Mouse (Mus musculus): ENCODE results near the gene Gm20388.

DNA sequence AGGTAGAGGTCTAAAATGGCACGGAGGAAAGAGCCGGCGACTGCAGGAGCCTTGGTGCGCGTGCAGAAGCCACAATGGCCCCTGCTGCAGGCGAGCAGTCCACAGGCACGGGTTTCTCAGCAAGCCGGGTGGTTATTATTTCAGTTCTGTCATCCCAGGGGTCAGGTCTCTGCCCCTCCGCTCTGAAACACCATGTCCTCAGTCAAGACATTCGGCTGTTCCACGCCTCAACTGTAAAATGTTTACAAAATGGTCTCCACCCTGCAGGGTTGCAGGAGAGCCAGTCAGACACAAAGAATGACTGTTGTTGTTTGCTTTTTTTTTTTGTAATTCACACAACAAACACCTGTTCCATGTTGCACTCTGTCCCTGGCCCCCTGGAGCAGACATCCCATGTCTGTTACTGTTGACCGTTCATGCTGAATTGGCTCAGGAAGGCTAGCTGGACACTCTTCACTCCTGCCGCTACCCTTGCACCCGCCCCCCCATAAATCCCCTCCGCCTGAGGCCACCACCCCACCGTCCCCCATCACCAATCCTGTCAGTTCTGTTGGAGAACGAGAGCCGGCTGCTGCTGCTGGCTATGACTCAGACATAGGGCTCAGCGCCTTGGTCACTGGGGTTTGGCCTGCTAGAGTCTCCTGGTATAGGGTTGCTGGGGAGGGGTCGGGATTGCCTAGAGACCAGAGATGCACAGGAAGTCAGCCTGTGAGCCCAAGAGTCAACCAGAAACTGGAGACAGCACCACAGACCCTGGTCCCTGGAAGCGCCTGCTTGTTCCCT is 350.9 kb downstream of the Gm20388 start:
- TF ChIP-seq CTCF (IDR thresholded peaks at IDR 0.05; ENCODE audit: low read depth, low read length): no peak
- TF ChIP-seq POLR2A (IDR thresholded peaks at IDR 0.05; ENCODE audit: insufficient read depth, low read length): no peak
- TF ChIP-seq EP300 (IDR thresholded peaks at IDR 0.05; ENCODE audit: insufficient read depth, low read depth, low read length): no peak

Measured in ES-Bruce4 (cell line).